Mouse (Mus musculus) brown adipose tissue, adult 24 weeks (tissue): ENCODE results near the gene Gid8. TPM values are rescaled to one million over a fixed set of nuclear protein-coding genes. Genes with fewer than 3 reads are reported as not detected.
A peak's percentile ranks its signal among the peaks of the same experiment; 100 is the strongest.

Experiments used
- H3K27ac ChIP-seq: fragments of 200-500 bp; replicated peaks from 2 replicates; pipeline ENCODE4 v1.5.1; 2012; ENCODE audit warnings: low read depth, mild to moderate bottlenecking, low read length
- H3K4me1 ChIP-seq: fragments of 200-500 bp; 2 replicates; pipeline ENCODE4 v1.6.1; 2012; ENCODE audit warnings: low read length, mixed read lengths; ENCODE audit not compliant: control insufficient read depth, insufficient read depth, insufficient read length
- H3K4me3 ChIP-seq: fragments of 200-500 bp; 2 replicates; pipeline ENCODE4 v1.5.1; 2012; ENCODE audit warnings: low read depth, mild to moderate bottlenecking, low read length, moderate library complexity; ENCODE audit not compliant: insufficient read depth
- polyA plus RNA-seq: library from polyadenylated mRNA; stranded (reverse); fragments of >200 nt; gene quantifications from 2 replicates; pipeline ENCODE4 v1.2.4, GENCODE M21; 2012; ENCODE audit not compliant: missing spikeins, insufficient read depth, insufficient read length

The Gid8 gene
- polyA plus RNA-seq: 40.1 and 72.7 TPM in 2 replicates

DNA sequence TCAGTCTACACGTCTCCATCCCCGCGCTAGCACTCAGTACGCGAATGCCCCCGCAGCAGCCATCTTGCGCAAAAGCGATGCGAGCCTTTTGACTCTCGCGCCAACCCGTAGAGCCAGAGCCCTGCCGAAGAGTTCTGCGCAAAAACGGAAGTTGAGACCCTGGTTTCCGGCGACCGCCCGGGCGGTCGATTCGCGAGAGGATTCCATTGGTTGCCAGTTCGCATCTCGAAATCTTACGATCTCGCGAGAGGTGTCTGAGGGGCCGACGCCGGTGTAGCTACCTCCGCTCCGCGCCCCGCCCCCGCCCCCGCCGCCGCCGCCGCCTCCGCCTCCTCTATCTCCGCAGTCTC is at the start of gene Gid8, which contains the start of gene Dido1:
Gene Gid8 (plus strand): TSS at position 195 of the 350 bp plus-strand sequence.
Gene Dido1 (minus strand): TSS at position 77 of the 350 bp plus-strand sequence.
- peak within 1 kb of the TSS; percentile 99 for H3K27ac ChIP-seq
- peak within 1 kb of the TSS; percentile 99 for H3K4me3 ChIP-seq

DNA sequence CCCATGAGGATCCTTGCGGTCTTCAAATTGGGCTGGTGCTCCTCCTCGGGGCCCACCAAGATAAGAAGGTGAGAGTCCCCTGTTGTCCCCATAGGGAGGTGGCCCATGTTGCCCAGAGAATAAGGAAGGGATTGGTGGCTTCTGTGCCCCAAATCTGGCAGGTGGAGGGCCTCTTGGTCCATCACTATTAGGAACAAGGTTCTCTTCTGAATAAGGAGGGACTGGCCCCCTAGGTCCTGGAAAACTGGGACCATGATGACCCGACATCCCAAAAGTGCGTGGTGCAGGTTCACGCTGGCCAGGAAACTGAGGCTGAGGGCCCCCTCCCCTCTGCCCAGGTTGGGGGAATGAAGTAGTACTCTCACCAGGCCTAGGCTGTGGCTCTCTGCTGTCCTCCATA is 49.4 kb upstream of the Gid8 start:
- Histone ChIP-seq H3K4me1 (peaks cover 2% of the 10 kb centered on the region), H3K27ac (no peak overlapping the region), H3K4me3 (no peak overlapping the region)

More for the DNA sequence above, at the start of gene Gid8, which contains the start of gene Dido1:
- H3K4me1 ChIP-seq: peaks cover 16% of the 10 kb centered on the region

DNA sequence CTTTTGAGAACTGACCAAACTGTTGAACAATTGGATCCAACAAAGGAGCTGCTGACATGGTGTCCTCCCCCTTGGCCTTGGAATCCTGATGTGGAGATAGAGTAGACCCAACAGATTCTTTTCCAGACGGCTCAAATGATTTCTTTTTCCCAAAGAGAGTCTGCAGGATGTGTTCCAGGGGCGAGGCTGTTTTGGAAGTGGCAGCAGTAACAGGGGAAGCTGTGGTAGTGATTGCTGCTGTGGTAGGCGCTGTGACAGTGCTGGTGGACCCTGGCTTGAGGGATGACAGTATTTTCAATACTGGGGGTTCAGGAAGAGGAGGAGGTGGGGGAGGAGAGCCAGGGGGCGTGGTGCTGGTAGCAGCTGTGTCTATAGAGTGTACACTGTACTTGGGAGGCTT is 47.9 kb upstream of the Gid8 start:
- Histone ChIP-seq H3K27ac (no peak overlapping the region), H3K4me1 (peaks cover 2% of the 10 kb centered on the region), H3K4me3 (no peak overlapping the region)

DNA sequence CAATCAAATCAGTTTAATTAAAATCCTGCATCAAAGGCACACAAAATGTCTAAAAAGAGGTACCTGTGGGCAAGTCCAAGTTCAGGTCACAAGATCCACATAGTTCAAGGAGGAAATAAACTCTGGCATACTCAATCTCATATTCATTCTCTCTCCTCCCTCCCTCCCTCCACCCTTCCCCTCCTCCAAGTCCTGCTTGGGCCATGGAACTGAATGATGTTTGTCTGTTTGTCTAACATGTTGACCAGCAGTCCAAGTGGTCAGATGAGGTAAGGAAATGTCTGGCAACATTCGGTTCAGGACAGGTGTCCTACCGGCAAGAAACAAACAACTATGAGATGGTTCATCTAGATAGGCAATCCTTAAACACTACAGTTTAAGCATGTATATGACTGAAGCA is 33.2 kb upstream of the Gid8 start:
- Histone ChIP-seq H3K27ac (no peak overlapping the region), H3K4me3 (no peak overlapping the region), H3K4me1 (no peaks in the 10 kb centered on the region)

DNA sequence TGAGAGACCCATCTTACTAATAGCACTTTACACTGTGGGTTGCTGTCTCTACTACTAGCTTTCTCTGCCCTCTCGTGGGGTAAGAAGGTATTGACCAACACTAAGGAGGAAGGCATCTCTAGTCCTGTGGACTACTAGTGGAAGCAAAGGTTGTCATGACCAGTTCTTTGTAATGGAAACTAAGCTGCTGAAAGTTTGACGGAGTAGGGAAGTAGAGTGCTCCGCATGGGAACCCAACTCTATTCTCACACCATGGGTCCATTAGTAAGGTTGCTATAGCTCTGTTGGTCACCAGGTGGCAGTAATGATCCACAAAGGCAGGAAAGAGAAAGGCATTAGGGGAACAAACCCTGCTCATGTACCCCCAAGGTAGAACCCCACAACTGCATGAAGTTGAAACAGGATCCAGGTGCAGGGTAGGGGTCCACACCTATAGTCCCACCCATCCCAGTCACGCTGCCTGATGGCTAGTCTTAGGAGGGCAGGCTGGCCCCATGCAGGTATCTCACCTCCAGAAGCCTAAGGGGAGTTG is 31.2 kb upstream of the Gid8 start:
- Histone ChIP-seq H3K27ac (no peak overlapping the region), H3K4me3 (no peak overlapping the region), H3K4me1 (no peaks in the 10 kb centered on the region)

DNA sequence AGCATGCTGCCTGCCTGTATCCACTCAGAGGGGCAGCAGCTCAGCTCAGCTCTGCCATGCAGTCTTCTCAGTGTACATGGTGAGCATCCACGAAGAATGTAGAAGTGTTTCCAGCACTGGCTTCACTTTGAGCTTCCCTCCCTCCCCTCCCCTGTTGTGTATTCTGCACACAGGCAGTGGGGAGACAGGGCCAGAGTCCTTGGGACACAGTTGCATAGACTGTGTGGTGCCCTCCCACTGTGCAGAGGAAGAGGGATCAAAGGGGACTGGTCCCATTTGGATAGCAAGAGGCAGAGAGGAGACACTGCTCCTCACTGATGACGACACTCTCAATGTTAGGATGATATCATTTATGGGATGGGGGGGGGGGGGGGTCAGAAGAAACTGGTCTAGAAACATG is 28.7 kb upstream of the Gid8 start:
- H3K27ac ChIP-seq: no peak overlapping the region
- no peak overlapping the region for H3K4me3 ChIP-seq

DNA sequence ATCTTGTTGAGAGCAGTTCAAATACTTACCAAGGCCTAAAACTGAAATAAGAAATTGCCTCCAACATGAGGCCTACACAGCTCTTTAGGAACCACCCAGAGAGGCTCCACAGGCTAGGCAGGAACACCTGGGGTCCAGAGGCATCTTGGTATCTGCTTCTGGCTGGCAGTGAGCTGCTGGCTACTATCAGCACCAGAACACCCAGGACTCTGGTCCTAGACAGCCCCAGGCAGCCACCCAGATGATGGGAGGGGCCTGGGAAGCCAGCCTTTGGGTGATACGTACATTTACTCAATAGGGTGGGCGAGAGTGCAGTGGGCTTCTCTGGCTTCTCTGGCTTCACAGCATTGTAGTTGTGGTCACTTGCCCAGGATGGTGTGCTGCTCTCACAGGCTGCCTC is 26.4 kb upstream of the Gid8 start:
- H3K27ac ChIP-seq: no peak overlapping the region
- no peak overlapping the region for H3K4me3 ChIP-seq
- no peaks in the 10 kb centered on the region for H3K4me1 ChIP-seq

More for the DNA sequence above, 28.7 kb upstream of the Gid8 start:
- no peaks in the 10 kb centered on the region for H3K4me1 ChIP-seq

DNA sequence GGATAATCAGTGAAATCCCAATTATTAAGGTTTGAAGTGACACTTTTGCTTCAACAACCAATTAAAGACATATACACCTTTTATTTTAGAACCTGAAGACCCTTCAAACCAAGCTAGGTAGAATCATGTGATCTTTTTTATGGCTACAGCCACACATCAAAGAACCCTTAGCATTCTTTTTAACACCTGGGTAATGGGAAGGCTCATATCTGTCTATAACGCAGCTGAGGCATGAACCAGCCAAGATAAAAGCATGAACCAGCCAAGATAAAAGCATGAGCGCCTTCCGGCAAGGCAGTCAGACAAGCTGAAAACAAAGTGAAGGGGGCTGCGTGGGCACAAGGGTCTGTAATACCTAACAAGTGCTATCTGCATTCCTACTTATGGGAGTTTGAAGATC is 25.9 kb upstream of the Gid8 start:
- no peak overlapping the region for H3K27ac ChIP-seq
- no peak overlapping the region for H3K4me3 ChIP-seq
- no peaks in the 10 kb centered on the region for H3K4me1 ChIP-seq

DNA sequence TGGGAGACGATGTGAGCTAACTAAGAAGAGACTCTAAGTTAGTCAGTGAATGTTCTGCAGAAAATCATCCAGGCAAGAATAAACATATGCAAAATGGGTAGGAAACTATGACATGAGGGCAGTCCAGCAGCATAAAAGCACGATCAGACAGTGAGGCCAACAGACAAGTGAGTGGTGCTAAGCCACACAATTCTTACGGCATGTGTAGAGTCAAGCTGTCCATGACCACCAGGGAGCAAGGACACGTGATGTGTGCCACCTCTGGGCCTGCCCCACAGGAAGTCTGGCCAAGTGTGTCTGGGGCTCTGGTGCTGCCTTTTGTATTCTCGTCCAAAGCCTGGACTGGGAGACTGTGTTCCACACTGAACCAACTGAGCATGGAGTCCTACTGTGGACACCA is 20.1 kb upstream of the Gid8 start:
- Histone ChIP-seq H3K27ac (peak overlapping the region; percentile 50), H3K4me3 (no peak overlapping the region), H3K4me1 (peaks cover 17% of the 10 kb centered on the region)

DNA sequence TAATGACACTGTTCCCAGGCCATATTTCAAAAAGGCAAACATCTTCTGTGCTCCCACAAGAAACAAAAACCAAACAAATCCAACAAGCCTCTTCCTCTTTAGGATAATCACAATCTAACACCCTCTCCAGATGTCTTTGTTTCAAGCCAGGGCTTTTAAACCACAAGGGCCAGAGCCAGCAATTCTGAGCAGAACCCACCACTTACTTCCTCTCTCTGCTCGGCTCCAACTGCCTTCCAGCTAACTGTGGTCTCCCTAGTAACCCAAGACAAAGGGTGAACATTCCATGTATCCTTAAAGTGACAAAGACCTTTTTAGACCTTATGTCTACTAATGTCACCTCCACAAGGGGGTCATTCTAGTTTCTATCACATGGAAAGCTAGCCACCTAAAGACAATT is 17.3 kb upstream of the Gid8 start:
- Histone ChIP-seq H3K4me1 (peaks cover 37% of the 10 kb centered on the region), H3K4me3 (no peak overlapping the region), H3K27ac (peak overlapping the region; percentile 37)

DNA sequence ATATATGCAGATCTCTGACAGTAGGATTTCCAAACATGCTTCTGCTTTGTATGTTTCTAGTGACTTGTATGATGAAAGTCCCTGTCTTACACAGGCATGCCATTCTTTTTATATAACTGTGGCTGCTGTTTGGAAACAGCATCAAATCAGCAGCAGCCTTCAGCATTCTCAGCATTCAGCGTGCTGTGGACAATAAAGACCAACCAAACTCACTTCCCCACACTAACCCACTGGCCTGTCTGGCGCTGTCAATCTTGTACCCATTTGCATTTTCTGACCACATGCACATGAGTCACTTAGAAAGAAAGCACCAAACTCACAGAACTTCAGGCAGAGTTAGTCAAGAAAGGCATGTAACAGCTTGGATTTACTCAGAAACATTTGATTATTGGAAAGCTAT is 14.7 kb upstream of the Gid8 start:
- Histone ChIP-seq H3K4me1 (peaks cover 44% of the 10 kb centered on the region), H3K27ac (no peak overlapping the region)

DNA sequence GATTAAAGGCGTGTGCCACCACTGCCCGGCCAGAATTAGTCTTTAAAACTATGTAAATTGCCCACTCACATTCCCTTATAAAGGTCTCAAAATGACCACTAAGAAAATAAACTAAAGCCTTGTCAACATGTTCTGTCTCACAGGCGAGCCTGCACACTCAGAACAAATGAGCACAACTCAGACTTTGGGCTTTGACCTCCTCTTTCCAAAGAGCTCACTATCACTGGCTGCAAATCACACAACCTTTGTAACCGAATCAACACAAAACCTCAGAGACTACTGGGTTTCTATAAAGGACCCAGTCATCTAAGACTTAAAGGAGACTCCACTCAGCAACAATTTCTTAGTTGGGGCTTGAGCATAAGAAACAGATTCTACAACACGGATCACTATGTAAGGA is 9.5 kb upstream of the Gid8 start:
- Histone ChIP-seq H3K4me1 (peaks cover 49% of the 10 kb centered on the region), H3K27ac (peak overlapping the region; percentile 97), H3K4me3 (peak overlapping the region; percentile 90)

More for the DNA sequence above, 14.7 kb upstream of the Gid8 start:
- H3K4me3 ChIP-seq: no peak overlapping the region

DNA sequence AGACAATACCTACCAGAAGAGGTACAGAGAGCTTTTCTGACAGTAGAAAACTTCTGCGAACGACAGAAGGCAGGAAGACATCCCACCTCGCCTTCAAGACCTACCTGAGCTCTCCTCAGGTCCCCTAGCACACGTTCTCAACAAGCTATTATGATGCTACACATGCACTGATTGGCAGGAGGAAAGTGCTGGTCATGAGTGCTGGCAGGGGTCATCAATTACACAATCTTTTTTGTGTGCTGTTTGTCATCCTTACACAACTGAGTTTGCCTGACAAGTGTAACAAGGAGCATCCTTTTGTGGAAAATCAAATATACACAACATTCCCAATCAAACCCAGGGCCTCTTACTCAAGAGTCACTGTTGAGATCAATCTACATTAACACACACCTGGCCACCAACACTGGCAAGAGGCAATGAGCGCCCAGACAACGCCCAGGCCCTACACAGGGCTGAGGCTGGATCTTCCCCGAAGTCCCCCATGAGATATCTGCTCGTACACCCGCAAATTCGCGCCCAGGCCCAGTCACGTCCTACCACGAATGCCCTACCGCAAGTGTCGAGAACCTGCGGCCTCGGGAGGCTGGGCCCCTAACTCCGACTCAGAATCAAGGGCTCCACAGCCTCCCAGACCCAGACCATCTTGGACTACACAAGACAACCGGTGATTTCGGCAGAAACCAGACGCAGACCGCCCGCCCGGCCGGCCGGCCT is 8.7 kb upstream of the Gid8 start:
- peaks cover 46% of the 10 kb centered on the region for H3K4me1 ChIP-seq

DNA sequence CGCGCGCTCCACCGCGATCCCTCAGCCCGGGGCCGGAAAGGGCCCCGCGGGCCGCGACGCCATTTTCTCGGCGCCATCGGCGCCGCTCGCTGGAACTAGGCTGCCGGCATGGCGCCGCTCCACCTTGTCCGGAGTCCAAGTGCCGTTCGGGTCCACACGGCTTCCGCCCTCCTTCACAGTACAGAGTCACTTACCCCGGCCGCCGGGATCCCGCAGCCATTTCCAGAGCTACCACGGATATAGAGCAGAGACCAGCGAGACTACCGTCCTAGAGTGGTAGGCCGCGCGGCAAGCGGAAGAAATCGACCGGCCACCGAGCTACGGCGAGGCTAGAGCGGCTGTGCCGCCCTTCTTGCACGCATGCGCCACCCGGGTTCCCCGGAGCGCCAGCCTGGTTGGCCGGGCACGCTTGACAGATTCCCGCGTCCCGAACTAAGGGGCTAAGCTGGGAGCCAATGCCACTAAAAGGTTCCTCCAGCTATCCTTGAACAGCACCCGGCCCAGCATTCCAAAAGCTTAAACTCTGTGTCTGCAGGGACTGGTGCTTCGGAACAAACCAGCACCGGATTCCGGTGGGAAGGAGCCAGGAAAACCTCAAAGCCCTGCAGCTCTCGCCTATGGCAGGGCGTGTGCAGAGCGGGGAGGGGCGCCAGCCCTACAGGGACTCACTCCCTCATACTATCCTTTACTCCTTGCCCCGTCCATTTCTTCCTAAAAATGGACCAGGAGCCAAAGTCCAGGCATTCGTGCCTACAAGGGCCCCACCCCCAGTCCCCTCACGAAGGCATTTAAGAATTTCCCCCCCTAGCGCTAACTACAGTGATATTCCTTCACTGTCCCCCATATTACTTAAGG is 7.9 kb upstream of the Gid8 start:
- H3K4me3 ChIP-seq: peak overlapping the region; percentile 90
- H3K4me1 ChIP-seq: peaks cover 40% of the 10 kb centered on the region
- H3K27ac ChIP-seq: peak overlapping the region; percentile 97

More for the DNA sequence above, 8.7 kb upstream of the Gid8 start:
- Histone ChIP-seq H3K4me3 (peak overlapping the region; percentile 90), H3K27ac (peak overlapping the region; percentile 97)

DNA sequence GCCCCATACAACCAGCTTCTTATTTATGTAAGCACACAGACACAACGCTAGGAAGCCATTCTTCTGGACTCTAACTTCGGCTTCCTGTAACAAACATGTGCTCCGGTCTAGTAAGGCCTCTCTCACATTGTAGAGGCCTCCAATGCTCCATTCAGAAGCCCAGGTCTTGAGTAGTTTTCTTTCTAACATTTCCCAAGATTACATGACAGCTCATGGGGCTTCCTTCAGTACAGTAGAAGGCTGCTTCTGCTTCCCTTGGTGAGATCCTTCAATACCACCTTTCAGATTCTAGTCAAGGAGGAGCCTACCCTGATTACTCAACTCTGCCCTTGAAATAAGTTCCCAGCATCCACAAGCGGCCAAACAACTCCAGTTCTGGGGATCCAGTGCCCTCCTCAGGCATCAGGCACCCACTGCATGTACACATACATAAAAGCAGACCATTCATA is 7.2 kb upstream of the Gid8 start:
- Histone ChIP-seq H3K4me1 (peaks cover 36% of the 10 kb centered on the region), H3K4me3 (peak overlapping the region; percentile 90), H3K27ac (peak overlapping the region; percentile 74)
